Mouse (Mus musculus): ENCODE results near the gene Mansc1.
"Not testable (repeated sequence)": the region's sequence is repeated elsewhere in the genome, so short reads cannot be mapped to it uniquely, and the experiment has no call there.

DNA sequence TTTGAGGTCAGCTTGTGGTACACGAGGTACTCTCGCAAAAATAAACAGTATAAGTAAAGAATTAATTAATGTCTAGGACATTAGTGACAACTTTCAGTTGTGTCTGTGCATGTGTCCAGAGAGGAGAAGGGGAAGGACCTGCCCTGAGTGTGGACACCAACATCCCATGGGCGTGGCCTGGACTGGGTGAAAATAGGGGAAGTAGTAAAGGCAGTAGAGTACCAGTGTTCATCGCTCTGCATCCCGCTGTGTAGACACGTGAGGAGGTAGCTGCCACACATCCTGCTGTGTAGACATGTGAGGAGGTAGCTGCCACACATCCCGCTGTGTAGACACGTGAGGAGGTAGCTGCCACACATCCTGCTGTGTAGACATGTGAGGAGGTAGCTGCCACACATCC is 41.4 kb upstream of the Mansc1 start:
- not testable (repeated sequence) for TF ChIP-seq CTCF (IDR thresholded peaks at IDR 0.05; ENCODE audit: low read depth, low read length); GATA1 (IDR thresholded peaks at IDR 0.05; ENCODE audit: borderline replicate concordance, low read length); POLR2AphosphoS5 (IDR thresholded peaks at IDR 0.05; ENCODE audit: insufficient replicate concordance, low read depth, low read length); TAL1 (conservative IDR thresholded peaks at IDR 0.05; ENCODE audit: low read depth, low read length); GATA2 (IDR thresholded peaks at IDR 0.05; ENCODE audit: borderline replicate concordance, low read depth, low read length)
